Mouse (Mus musculus): ENCODE results near the gene Relb. TPM values are rescaled to one million over a fixed set of nuclear protein-coding genes. Genes with fewer than 3 reads are reported as not detected.
A peak's percentile ranks its signal among the peaks of the same experiment; 100 is the strongest.

Relb gene
- total and polyA plus RNA-seq, 3 experiments: 44.0 to 59.6 (median 58.1) TPM

- H3K4me1 ChIP-seq (ENCODE audit: control insufficient read depth in 1 of 2, insufficient read depth in 2 of 2): peaks cover 8 to 30% of the 10 kb centered on the region in 2 experiments
- no peak for DNase-seq (ENCODE audit: extremely low read depth)
- H3K27me3 ChIP-seq (replicated peaks): no peaks in the 10 kb centered on the region
- H3K36me3 ChIP-seq (replicated peaks in 1 of 2; ENCODE audit: control insufficient read depth in 1 of 2, insufficient read depth in 1 of 2, low read length in 1 of 2): peaks cover 30 to 63% of the 10 kb centered on the region in 2 experiments
- H3K4me3 ChIP-seq (replicated peaks in 1 of 3; ENCODE audit: low read depth in 2 of 3, low read length in 2 of 3, poor library complexity in 1 of 3): no peak overlapping the region
- peaks cover 13% of the 10 kb centered on the region for H3K9me3 ChIP-seq (replicated peaks; ENCODE audit: low read length)
- TF ChIP-seq KAT2A (IDR thresholded peaks at IDR 0.05; ENCODE audit: insufficient replicate concordance, low read length): no peak
- TF ChIP-seq ZMIZ1 (IDR thresholded peaks at IDR 0.05; ENCODE audit: low read depth, low read length): no peak
- no peak for TF ChIP-seq SIN3A (IDR thresholded peaks at IDR 0.05; ENCODE audit: low read length)
- TF ChIP-seq PAX5 (IDR thresholded peaks at IDR 0.05; ENCODE audit: low read length): no peak
- no peak for TF ChIP-seq CHD2 (IDR thresholded peaks at IDR 0.05; ENCODE audit: low read length)
- TF ChIP-seq GABPA (IDR thresholded peaks at IDR 0.05; ENCODE audit: insufficient replicate concordance, low read depth, low read length): no peak
- no peak for TF ChIP-seq SMC3 (IDR thresholded peaks at IDR 0.05; ENCODE audit: low read depth, low read length)
- TF ChIP-seq EP300 (IDR thresholded peaks at IDR 0.05; ENCODE audit: low read length): no peak
- TF ChIP-seq ZKSCAN1 (IDR thresholded peaks at IDR 0.05; ENCODE audit: borderline replicate concordance, low read depth, low read length): no peak
- no peak for TF ChIP-seq JUND (conservative IDR thresholded peaks at IDR 0.05; ENCODE audit: low read depth, low read length)
- no peak for TF ChIP-seq MAX (IDR thresholded peaks at IDR 0.05; ENCODE audit: low read length)
- H3K9ac ChIP-seq (ENCODE audit: insufficient read depth, low read depth): no peak overlapping the region
- in situ Hi-C loops (cut with MboI; ENCODE audit: low pct_ligation_motif_present, low pct_unique_long_range_greater_than_20kb, low sequenced_read_pairs) (loop anchor here (25.0 kb wide), 1 partner anchor 152 kb away; the partner anchor contains the start of genes Ckm and Klc3), dilution Hi-C loops (cut with MboI; ENCODE audit: extremely low pct_ligation_motif_present, extremely low pct_unique_long_range_greater_than_20kb, low sequenced_read_pairs) (no loop called here)
- peaks cover 37% of the 10 kb centered on the region for H3K79me2 ChIP-seq (replicated peaks; ENCODE audit: control insufficient read depth, extremely low read depth, insufficient read depth, poor library complexity, severe bottlenecking)
- no peak overlapping the region for H3K27ac ChIP-seq (ENCODE audit: insufficient read depth, low read depth)
- no peak overlapping the region for H3K4me2 ChIP-seq (ENCODE audit: insufficient read depth, low read depth, poor library complexity, severe bottlenecking)
Observed at GRCm38 (mm10) chr7:19563884-19564283, 65.4 kb downstream of the Relb start.

DNA sequence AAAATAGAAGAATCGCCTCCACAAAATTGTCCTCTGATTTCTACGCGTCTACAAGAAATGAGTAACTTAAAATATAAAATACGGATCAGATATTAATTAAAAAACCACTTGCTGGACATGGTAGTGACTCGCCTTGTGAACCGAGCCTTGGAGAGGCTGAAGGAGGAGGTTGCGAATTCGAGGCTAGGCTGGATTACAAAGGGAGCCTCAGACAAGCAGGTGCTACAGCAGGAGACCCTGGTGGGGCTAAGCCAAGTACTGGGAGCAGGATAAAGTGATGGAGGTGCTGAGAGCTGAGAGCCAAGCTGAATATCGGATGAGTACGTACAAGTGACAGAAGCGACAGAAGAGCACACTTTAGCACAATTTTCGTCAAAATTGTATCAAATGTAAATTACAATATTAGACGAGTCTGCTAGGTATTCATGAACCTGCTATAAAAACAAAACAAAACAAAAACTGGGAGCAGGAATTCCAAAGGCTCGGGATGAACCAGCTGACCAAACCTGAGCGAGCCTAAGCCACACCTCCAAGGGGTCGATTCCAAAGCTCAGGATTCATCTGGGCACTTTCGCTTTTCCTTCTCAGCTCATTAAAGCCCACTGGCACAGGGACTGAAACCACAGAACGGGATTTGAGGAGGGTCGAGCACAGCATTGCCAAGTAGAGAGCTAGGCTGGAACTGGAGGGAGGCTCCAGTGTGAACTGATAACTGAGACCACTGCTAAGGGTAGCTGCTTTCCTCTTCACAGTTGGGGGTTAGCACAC, 66.4 kb downstream of the Relb start, which contains the start of gene Ppp1r37:
Gene Ppp1r37 (minus strand): TSS at position 434 of the 768 bp plus-strand sequence.
- Histone ChIP-seq H3K9me3 (replicated peaks; ENCODE audit: low read length) (peaks cover 13% of the 10 kb centered on the region), H3K4me3 (replicated peaks in 1 of 3; ENCODE audit: low read depth in 2 of 3, low read length in 2 of 3, poor library complexity in 1 of 3) (peak within 1 kb of the TSS; percentile 88 to 98 (median 91)), H3K79me2 (replicated peaks; ENCODE audit: control insufficient read depth, extremely low read depth, insufficient read depth, poor library complexity, severe bottlenecking) (peaks cover 39% of the 10 kb centered on the region), H3K4me2 (ENCODE audit: insufficient read depth, low read depth, poor library complexity, severe bottlenecking) (peak within 1 kb of the TSS; percentile 58), H3K27me3 (replicated peaks) (no peaks in the 10 kb centered on the region), H3K27ac (ENCODE audit: insufficient read depth, low read depth) (peak within 1 kb of the TSS; percentile 69), H3K36me3 (replicated peaks in 1 of 2; ENCODE audit: control insufficient read depth in 1 of 2, insufficient read depth in 1 of 2, low read length in 1 of 2) (peaks cover 29 to 64% of the 10 kb centered on the region in 2 experiments), H3K9ac (ENCODE audit: insufficient read depth, low read depth) (peak within 1 kb of the TSS; percentile 93), H3K4me1 (ENCODE audit: control insufficient read depth in 1 of 2, insufficient read depth in 2 of 2) (peaks cover 8 to 41% of the 10 kb centered on the region in 2 experiments)
- in situ Hi-C loops (cut with MboI; ENCODE audit: low pct_ligation_motif_present, low pct_unique_long_range_greater_than_20kb, low sequenced_read_pairs) (loop anchor here (25.0 kb wide), 1 partner anchor 151 kb away; the partner anchor contains the start of genes Ckm and Klc3), dilution Hi-C loops (cut with MboI; ENCODE audit: extremely low pct_ligation_motif_present, extremely low pct_unique_long_range_greater_than_20kb, low sequenced_read_pairs) (no loop called here)
- DNase-seq (ENCODE audit: extremely low read depth): no peak
- TF ChIP-seq EP300 (IDR thresholded peaks at IDR 0.05; ENCODE audit: low read length) (0 out of 2 replicates have a peak, but pooled peaks have one; percentile 14), IRF4 (IDR thresholded peaks at IDR 0.05; ENCODE audit: low read depth, low read length) (no peak)
